Mouse (Mus musculus) thymus, adult 2 months (tissue): ENCODE results near the gene Spast.

Source experiments
- CTCF ChIP-seq: fragments of 200-500 bp; IDR thresholded peaks from 2 replicates; pipeline ENCODE4 v1.5.1; 2012; ENCODE audit warnings: mild to moderate bottlenecking, control low read depth, low read length, moderate library complexity, borderline replicate concordance; ENCODE audit not compliant: control insufficient read depth, poor library complexity, insufficient read depth; ENCODE audit errors: extremely low read depth
- POLR2A ChIP-seq: fragments of 200-500 bp; IDR thresholded peaks from 2 replicates; pipeline ENCODE4 v1.6.1; 2012; ENCODE audit warnings: mild to moderate bottlenecking, low read length, control low read depth, moderate library complexity; ENCODE audit not compliant: control insufficient read depth, poor library complexity, insufficient read depth; ENCODE audit errors: extremely low read depth

- peak; percentile 9; the same call in 1 of the 2 replicates for TF ChIP-seq CTCF
- no peak for TF ChIP-seq POLR2A
Observed at GRCm38 (mm10) chr17:74338937-74339804, at the start of gene Spast.
